Mouse (Mus musculus) lung, postnatal 0 days (tissue): ENCODE results near the gene Zbtb8os. TPM values are rescaled to one million over a fixed set of nuclear protein-coding genes. Genes with fewer than 3 reads are reported as not detected.
"Not testable (repeated sequence)": the region's sequence is repeated elsewhere in the genome, so short reads cannot be mapped to it uniquely, and the experiment has no call there.

ENCODE experiments used
- ATAC-seq: fragments of 200-750 bp; cut with Nextera tagmentation; 2 replicates; pipeline ENCODE4 v1.8.0; 2017; ENCODE audit warnings: moderate library complexity
- DNase-seq: peaks from one replicate; pipeline ENCODE4 v3.0.0-alpha.2; 2016; ENCODE audit warnings: low spot score
- H3K27ac ChIP-seq: fragments of 300-500 bp; sonication (generic); 2 replicates; pipeline ENCODE4 v1.5.1; 2014; ENCODE audit warnings: antibody characterized with exemption, mild to moderate bottlenecking, low read length, mixed read lengths
- H3K27me3 ChIP-seq: fragments of 300-500 bp; sonication (generic); replicated peaks from 2 replicates; pipeline ENCODE4 v1.6.1; 2014; ENCODE audit warnings: low read length, mixed read lengths; ENCODE audit not compliant: insufficient read depth
- H3K36me3 ChIP-seq: fragments of 300-500 bp; sonication (generic); 2 replicates; pipeline ENCODE4 v1.6.1; 2014; ENCODE audit warnings: low read length, mixed read lengths; ENCODE audit not compliant: insufficient read depth
- H3K4me1 ChIP-seq: fragments of 300-500 bp; sonication (generic); 2 replicates; pipeline ENCODE4 v1.6.1; 2014; ENCODE audit warnings: antibody characterized with exemption, low read depth, low read length, mixed read lengths; ENCODE audit not compliant: insufficient read depth
- H3K4me2 ChIP-seq: fragments of 300-500 bp; sonication (generic); replicated peaks from 2 replicates; pipeline ENCODE4 v1.6.1; 2014; ENCODE audit warnings: low read depth, mild to moderate bottlenecking, low read length, moderate library complexity, mixed read lengths
- H3K4me3 ChIP-seq: fragments of 300-500 bp; sonication (generic); 2 replicates; pipeline ENCODE4 v1.5.1; 2014; ENCODE audit warnings: low read depth, low read length
- H3K9ac ChIP-seq: fragments of 300-500 bp; sonication (generic); replicated peaks from 2 replicates; pipeline ENCODE4 v1.6.1; 2014; ENCODE audit warnings: low read depth, mild to moderate bottlenecking
- H3K9me3 ChIP-seq: fragments of 300-500 bp; sonication (generic); 2 replicates; pipeline ENCODE4 v1.6.1; 2016; ENCODE audit warnings: low read length, mixed read lengths
- CTCF ChIP-seq: IDR thresholded peaks from 2 replicates; pipeline ENCODE4 v1.5.1; 2016; ENCODE audit warnings: antibody characterized with exemption, mild to moderate bottlenecking
- EP300 ChIP-seq: IDR thresholded peaks from 2 replicates; pipeline ENCODE4 v1.6.1; 2016; ENCODE audit warnings: antibody characterized with exemption, mild to moderate bottlenecking, control low read depth
- WGBS: fragments of 180-500 bp; shearing (Covaris S2); extraction: QIAGEN DNeasy Blood & Tissue Kit; methylation state at CpG from one replicate; pipeline ENCODE4 v1.1.7; 2014; 5-methylcytosine and 5-hydroxymethylcytosine counted together
- polyA plus RNA-seq: library from polyadenylated mRNA; unstranded; fragments of >200 nt; fragmentation: Nextera tagmentation; extraction: Ambion mirVana; gene quantifications from 2 replicates; pipeline ENCODE4 v1.2.1, GENCODE M21; 2015

Gene Zbtb8os
- polyA plus RNA-seq, 1 experiment from 2014 or later: 36.5 TPM

GRCm38 (mm10) chr4:129353176-129353575 lies 17.7 kb downstream of the Zbtb8os start:
- 86% methylated on average over 12 of the region's 12 CpGs for WGBS
- TF ChIP-seq EP300: no peak
- TF ChIP-seq CTCF: no peak
- H3K36me3 ChIP-seq: peaks cover 15% of the 10 kb centered on the region; the same call in 1 of the 2 replicates

GRCm38 (mm10) chr4:129354236-129354635 lies 18.7 kb downstream of the Zbtb8os start:
- WGBS: 75% methylated on average over 15 of the region's 15 CpGs
- Histone ChIP-seq H3K4me3 (no peak overlapping the region), H3K27ac (no peak overlapping the region), H3K9me3 (no peaks in the 10 kb centered on the region), H3K27me3 (no peaks in the 10 kb centered on the region), H3K9ac (no peak overlapping the region), H3K4me2 (no peak overlapping the region), H3K36me3 (peaks cover 15% of the 10 kb centered on the region; the same call in 1 of the 2 replicates), H3K4me1 (no peaks in the 10 kb centered on the region)
- DNase-seq (no peak), ATAC-seq (no peak)
- TF ChIP-seq CTCF (no peak), EP300 (no peak)

More at GRCm38 (mm10) chr4:129353176-129353575, 17.7 kb downstream of the Zbtb8os start:
- Histone ChIP-seq H3K4me3 (no peak overlapping the region), H3K9ac (no peak overlapping the region), H3K4me2 (no peak overlapping the region), H3K27ac (no peak overlapping the region), H3K9me3 (no peaks in the 10 kb centered on the region), H3K4me1 (no peaks in the 10 kb centered on the region), H3K27me3 (no peaks in the 10 kb centered on the region)
- no peak for ATAC-seq
- no peak for DNase-seq

DNA sequence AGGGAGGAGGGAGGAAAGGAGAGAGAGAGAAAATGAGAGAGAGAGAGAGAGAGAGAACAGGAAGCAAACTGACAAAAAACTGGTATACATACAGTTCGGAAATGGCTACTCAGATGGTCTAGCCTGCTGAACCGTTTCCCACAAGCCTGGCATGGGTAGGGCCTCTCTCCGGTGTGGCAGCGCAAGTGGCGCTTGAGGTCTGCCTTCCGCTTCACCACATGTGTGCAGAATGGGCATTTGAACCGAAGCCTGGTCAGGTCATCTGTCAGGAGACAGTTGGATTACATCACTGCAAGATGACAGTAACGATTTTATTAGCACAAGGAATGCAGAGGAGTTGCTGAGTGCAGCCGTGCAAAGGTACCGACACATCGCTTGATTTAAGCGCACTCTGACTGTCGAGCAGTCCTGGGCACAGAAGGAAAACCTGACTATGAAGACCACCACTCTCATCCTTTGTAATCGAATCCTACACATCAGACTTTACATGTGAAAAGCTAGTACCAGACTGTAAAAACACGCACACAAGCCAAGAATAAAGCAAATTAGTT lies 22.2 kb downstream of the Zbtb8os start:
- DNase-seq (no peak), ATAC-seq (no peak)
- H3K4me1 ChIP-seq: no peaks in the 10 kb centered on the region
- WGBS: 83% methylated on average over 15 of the region's 15 CpGs
- TF ChIP-seq CTCF: no peak
- TF ChIP-seq EP300: no peak
- H3K36me3 ChIP-seq: peaks cover 22% of the 10 kb centered on the region; the same call in 1 of the 2 replicates
- no peak overlapping the region for H3K4me3 ChIP-seq
- H3K9ac ChIP-seq: no peak overlapping the region
- no peak overlapping the region for H3K4me2 ChIP-seq
- no peaks in the 10 kb centered on the region for H3K27me3 ChIP-seq
- no peak overlapping the region for H3K27ac ChIP-seq
- H3K9me3 ChIP-seq: no peaks in the 10 kb centered on the region

- 82% methylated on average over 3 of the region's 3 CpGs for WGBS
- not testable (repeated sequence) for H3K9me3 ChIP-seq, H3K27ac ChIP-seq, DNase-seq, ATAC-seq, H3K4me1 ChIP-seq, H3K4me3 ChIP-seq, H3K9ac ChIP-seq, H3K4me2 ChIP-seq, H3K27me3 ChIP-seq
- peaks cover 11% of the 10 kb centered on the region; the same call in 1 of the 2 replicates for H3K36me3 ChIP-seq
Measured at GRCm38 (mm10) chr4:129362238-129362637, 26.7 kb downstream of the Zbtb8os start.

GRCm38 (mm10) chr4:129362771-129363170 lies 27.3 kb downstream of the Zbtb8os start:
- H3K27ac ChIP-seq: no peak overlapping the region
- TF ChIP-seq EP300 (no peak), CTCF (no peak)
- H3K4me3 ChIP-seq: no peak overlapping the region
- H3K9ac ChIP-seq: no peak overlapping the region
- no peaks in the 10 kb centered on the region for H3K4me1 ChIP-seq
- no peak for ATAC-seq
- no peaks in the 10 kb centered on the region for H3K9me3 ChIP-seq
- H3K36me3 ChIP-seq: 0 out of 2 replicates have a peak, but pooled peaks cover 7% of the 10 kb centered on the region
- 57% methylated on average over 5 of the region's 5 CpGs for WGBS
- H3K4me2 ChIP-seq: no peak overlapping the region
- H3K27me3 ChIP-seq: no peaks in the 10 kb centered on the region
- no peak for DNase-seq

- no peaks in the 10 kb centered on the region for H3K9me3 ChIP-seq
- no peak for ATAC-seq
Measured at GRCm38 (mm10) chr4:129363463-129363862, 28.0 kb downstream of the Zbtb8os start.

More at GRCm38 (mm10) chr4:129363463-129363862, 28.0 kb downstream of the Zbtb8os start:
- H3K36me3 ChIP-seq: 0 out of 2 replicates have a peak, but pooled peaks cover 7% of the 10 kb centered on the region
- no peak overlapping the region for H3K9ac ChIP-seq
- no peak overlapping the region for H3K4me3 ChIP-seq
- no peak overlapping the region for H3K4me2 ChIP-seq
- 88% methylated on average over 9 of the region's 9 CpGs for WGBS
- no peak overlapping the region for H3K27ac ChIP-seq
- no peak for DNase-seq
- TF ChIP-seq CTCF (no peak), EP300 (no peak)
- no peaks in the 10 kb centered on the region for H3K4me1 ChIP-seq
- H3K27me3 ChIP-seq: no peaks in the 10 kb centered on the region
